Comparison of ENCODE assay signal across 9 mouse cellular contexts in the genomic region with DNA sequence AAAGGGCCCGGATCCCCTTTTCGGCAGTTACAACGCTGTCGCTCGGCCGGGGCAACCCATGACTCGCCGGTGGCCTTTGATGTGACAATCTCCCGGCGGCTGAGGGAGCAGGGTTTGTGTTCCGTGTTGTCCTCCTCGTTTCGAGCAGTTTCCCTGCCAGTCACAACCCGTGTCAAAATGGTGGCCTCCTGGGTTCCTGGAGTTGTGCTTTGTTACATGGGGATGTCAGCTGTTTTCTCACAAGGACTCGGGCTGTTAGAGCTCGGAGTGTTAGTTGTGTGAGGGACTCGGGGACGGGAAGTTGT. TPM values are rescaled to one million over a fixed set of nuclear protein-coding genes. Genes with fewer than 3 reads are reported as not detected.
A peak's percentile ranks its signal among the peaks of the same experiment; 100 is the strongest.
DNase-seq lines count a peak whose midpoint lies in the region; ATAC-seq and TF ChIP-seq lines count a peak whose summit lies in the region.
"Had no signal": no experiment of that assay in that cellular context is flagged by ENCODE, and none has a peak within 500 bp of the region (broad histone marks: within the 10 kb centered on the region; RNA-seq: fewer than 3 reads in every experiment).

No protein-coding gene starts in this region.

- H3K27ac ChIP-seq in layer of hippocampus, adult 2 months = peak overlapping the region; percentile 98
- H3K27ac ChIP-seq in embryonic facial prominence, embryonic 10.5 days (replicated peaks) = peak overlapping the region; percentile 96
- peak overlapping the region; percentile 99 for H3K27ac ChIP-seq in intestine, embryonic 16.5 days (ENCODE audit: low read length)
- peak overlapping the region; percentile 99 for H3K27ac ChIP-seq in neural tube, embryonic 13.5 days (replicated peaks)

- peak overlapping the region; percentile 75 for H3K4me2 ChIP-seq in intestine, embryonic 16.5 days (ENCODE audit: low read depth, low read length)
- H3K4me2 ChIP-seq in neural tube, embryonic 13.5 days = peak overlapping the region; percentile 78

- WGBS in embryonic facial prominence, embryonic 10.5 days = 2% methylated on average over 18 of the region's 18 CpGs
- WGBS in intestine, embryonic 16.5 days = under 1% methylated on average over 18 of the region's 18 CpGs
- under 1% methylated on average over 18 of the region's 18 CpGs for WGBS in neural tube, embryonic 13.5 days

- no peaks in the 10 kb centered on the region for H3K9me3 ChIP-seq in embryonic facial prominence, embryonic 10.5 days
- H3K9me3 ChIP-seq in intestine, embryonic 16.5 days (ENCODE audit: control insufficient read depth, low read length) = no peaks in the 10 kb centered on the region
- no peaks in the 10 kb centered on the region for H3K9me3 ChIP-seq in neural tube, embryonic 13.5 days

- peak overlapping the region; percentile 93 for H3K4me3 ChIP-seq in layer of hippocampus, adult 2 months
- peak overlapping the region; percentile 96 for H3K4me3 ChIP-seq in embryonic facial prominence, embryonic 10.5 days
- H3K4me3 ChIP-seq in intestine, embryonic 16.5 days (ENCODE audit: low read length) = peak overlapping the region; percentile 94
- H3K4me3 ChIP-seq in neural tube, embryonic 13.5 days = peak overlapping the region; percentile 90

- peaks cover 54% of the 10 kb centered on the region for H3K36me3 ChIP-seq in embryonic facial prominence, embryonic 10.5 days (replicated peaks)
- peaks cover 9% of the 10 kb centered on the region; the same call in 1 of the 2 replicates for H3K36me3 ChIP-seq in intestine, embryonic 16.5 days (ENCODE audit: control insufficient read depth, insufficient read depth, low read length)
- H3K36me3 ChIP-seq in neural tube, embryonic 13.5 days = peaks cover 47% of the 10 kb centered on the region

- ATAC-seq in intestine, embryonic 16.5 days = no peak
- ATAC-seq in neural tube, embryonic 13.5 days (ENCODE audit: low read depth) = no peak

- H3K9ac ChIP-seq in intestine, embryonic 16.5 days (ENCODE audit: low read depth, low read length) = peak overlapping the region; percentile 99
- H3K9ac ChIP-seq in neural tube, embryonic 13.5 days = peak overlapping the region; percentile 95

- no peak for DNase-seq in layer of hippocampus, adult 2 months (ENCODE audit: low spot score in 2 of 2)
- no peak for DNase-seq in layer of hippocampus, postnatal 14 days (ENCODE audit: low spot score in 2 of 2)
- DNase-seq in embryonic facial prominence, embryonic 10.5 days (ENCODE audit: low spot score) = no peak
- DNase-seq in cerebellum, adult 9-10 months = no peak
- DNase-seq in urinary bladder, postnatal 4 days (ENCODE audit: low spot score in 2 of 2) = no peak
- DNase-seq in layer of hippocampus, postnatal 36 days = no peak

- peaks cover 25% of the 10 kb centered on the region for H3K4me1 ChIP-seq in embryonic facial prominence, embryonic 10.5 days
- peaks cover 15% of the 10 kb centered on the region for H3K4me1 ChIP-seq in intestine, embryonic 16.5 days (ENCODE audit: control insufficient read depth, insufficient read depth, low read length)
- H3K4me1 ChIP-seq in neural tube, embryonic 13.5 days (replicated peaks) = peaks cover 51% of the 10 kb centered on the region

- no peaks in the 10 kb centered on the region for H3K27me3 ChIP-seq in embryonic facial prominence, embryonic 10.5 days (replicated peaks; ENCODE audit: low read depth, poor library complexity, severe bottlenecking)
- no peaks in the 10 kb centered on the region for H3K27me3 ChIP-seq in intestine, embryonic 16.5 days (replicated peaks; ENCODE audit: control insufficient read depth, insufficient read depth, low read length)
- H3K27me3 ChIP-seq in neural tube, embryonic 13.5 days = no peaks in the 10 kb centered on the region

- TF ChIP-seq CTCF in layer of hippocampus, adult 2 months (conservative IDR thresholded peaks at IDR 0.05) = no peak

RNA-seq across cellular contexts. Expression of a gene that starts 1.2 kb away (rescaled TPM):
- 100 to 1,000 TPM; 253 to 260 TPM for total RNA-seq in layer of hippocampus, adult 2 months (2021)
- 100 to 1,000 TPM; 218 to 276 TPM for total RNA-seq in layer of hippocampus, postnatal 14 days (2021)
- 722 and 727 TPM in 2 replicates for polyA plus RNA-seq in embryonic facial prominence, embryonic 10.5 days (2016; fragmentation: Nextera tagmentation; extraction: Ambion mirVana)
- polyA plus RNA-seq in intestine, embryonic 16.5 days (2015; fragmentation: Nextera tagmentation; extraction: Ambion mirVana) = 523 and 531 TPM in 2 replicates
- polyA plus RNA-seq in neural tube, embryonic 13.5 days (2015; fragmentation: Nextera tagmentation; extraction: Ambion mirVana) = 552 and 587 TPM in 2 replicates
- 100 to 1,000 TPM; 230 to 261 TPM for total RNA-seq in layer of hippocampus, postnatal 36 days (2021)

RNA-seq across cellular contexts. Expression of a gene that starts 35.3 kb away (rescaled TPM):
- 100 to 1,000 TPM; 108 to 110 TPM for total RNA-seq in layer of hippocampus, adult 2 months (2021)
- total RNA-seq in layer of hippocampus, postnatal 14 days (2021) = 100 to 1,000 TPM; 126 to 133 TPM
- 41.7 and 45.6 TPM in 2 replicates for polyA plus RNA-seq in embryonic facial prominence, embryonic 10.5 days (2016; fragmentation: Nextera tagmentation; extraction: Ambion mirVana)
- polyA plus RNA-seq in intestine, embryonic 16.5 days (2015; fragmentation: Nextera tagmentation; extraction: Ambion mirVana) = 13.4 and 14.2 TPM in 2 replicates
- 53.1 and 61.5 TPM in 2 replicates for polyA plus RNA-seq in neural tube, embryonic 13.5 days (2015; fragmentation: Nextera tagmentation; extraction: Ambion mirVana)
- total RNA-seq in layer of hippocampus, postnatal 36 days (2021) = 100 to 1,000 TPM; 106 to 122 TPM

RNA-seq across cellular contexts. Expression of a gene that starts 53.4 kb away (rescaled TPM):
- total RNA-seq in layer of hippocampus, adult 2 months (2021) = 1 to 10 TPM; 5.2 to 6.1 TPM
- total RNA-seq in layer of hippocampus, postnatal 14 days (2021) = 1 to 10 TPM; 5.2 to 6.3 TPM
- 15.7 and 19.8 TPM in 2 replicates for polyA plus RNA-seq in embryonic facial prominence, embryonic 10.5 days (2016; fragmentation: Nextera tagmentation; extraction: Ambion mirVana)
- 11.7 and 12.2 TPM in 2 replicates for polyA plus RNA-seq in intestine, embryonic 16.5 days (2015; fragmentation: Nextera tagmentation; extraction: Ambion mirVana)
- 1.6 TPM in 2 replicates for polyA plus RNA-seq in neural tube, embryonic 13.5 days (2015; fragmentation: Nextera tagmentation; extraction: Ambion mirVana)
- total RNA-seq in layer of hippocampus, postnatal 36 days (2021) = 1 to 10 TPM; 5.5 to 7.8 TPM
- total RNA-seq: common myeloid progenitor, adult 5-6 weeks had no signal
